In the genomic region with DNA sequence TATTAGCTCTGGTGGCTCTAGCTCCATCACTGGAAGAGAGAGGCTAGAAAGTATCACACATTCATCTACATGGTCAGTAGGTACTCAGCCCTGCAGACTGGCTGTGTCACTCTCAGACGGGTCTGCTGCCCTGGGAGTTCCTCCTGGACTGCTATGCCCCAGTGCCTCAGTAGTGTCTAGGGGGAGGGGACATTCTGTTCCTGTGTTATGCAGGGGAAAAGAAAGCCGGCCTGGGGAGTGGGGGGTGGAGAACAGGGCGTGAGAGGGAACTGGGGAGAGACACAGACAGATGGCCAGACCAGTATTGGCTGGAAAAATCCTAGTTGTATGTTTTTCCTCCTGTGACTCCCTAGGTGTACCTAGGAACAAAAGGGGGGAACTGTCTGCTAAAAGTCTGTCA, we compare ENCODE assay signal across 14 mouse cellular contexts. TPM values are rescaled to one million over a fixed set of nuclear protein-coding genes. Genes with fewer than 3 reads are reported as not detected.
DNase-seq lines count a peak whose midpoint lies in the region; ATAC-seq and TF ChIP-seq lines count a peak whose summit lies in the region.
"Had no signal": no experiment of that assay in that cellular context is flagged by ENCODE, and none has a peak within 500 bp of the region (broad histone marks: within the 10 kb centered on the region; RNA-seq: fewer than 3 reads in every experiment).

No protein-coding gene starts in this region.

- peaks cover 42% of the 10 kb centered on the region for H3K4me1 ChIP-seq in hindbrain, embryonic 10.5 days (replicated peaks)
- peaks cover 10% of the 10 kb centered on the region for H3K4me1 ChIP-seq in hindbrain, embryonic 14.5 days (replicated peaks; ENCODE audit: control insufficient read depth, insufficient read depth, low read length)
- peaks cover 25% of the 10 kb centered on the region for H3K4me1 ChIP-seq in stomach, embryonic 16.5 days (ENCODE audit: control insufficient read depth, insufficient read depth, low read length)
- no peaks in the 10 kb centered on the region; the same call in 1 of the 2 replicates for H3K4me1 ChIP-seq in stomach, postnatal 0 days (replicated peaks; ENCODE audit: control insufficient read depth, insufficient read depth)
- H3K4me1 ChIP-seq in hindbrain, embryonic 13.5 days (replicated peaks), result peaks cover 32% of the 10 kb centered on the region

- H3K36me3 ChIP-seq in hindbrain, embryonic 10.5 days, result no peaks in the 10 kb centered on the region
- no peaks in the 10 kb centered on the region for H3K36me3 ChIP-seq in hindbrain, embryonic 14.5 days (replicated peaks; ENCODE audit: control insufficient read depth, insufficient read depth)
- H3K36me3 ChIP-seq in stomach, embryonic 16.5 days (ENCODE audit: control insufficient read depth, insufficient read depth, low read length), result no peaks in the 10 kb centered on the region
- H3K36me3 ChIP-seq in stomach, postnatal 0 days (ENCODE audit: control insufficient read depth, insufficient read depth, low read length), result no peaks in the 10 kb centered on the region
- no peaks in the 10 kb centered on the region for H3K36me3 ChIP-seq in hindbrain, embryonic 13.5 days

- H3K9ac ChIP-seq in hindbrain, embryonic 14.5 days, result no peak overlapping the region
- 0 out of 2 replicates have a peak overlapping the region, but pooled peaks have one; percentile 33 for H3K9ac ChIP-seq in stomach, embryonic 16.5 days (ENCODE audit: low read length)
- H3K9ac ChIP-seq in stomach, postnatal 0 days (ENCODE audit: low read length), result no peak overlapping the region
- peak overlapping the region; percentile 40; the same call in 1 of the 2 replicates for H3K9ac ChIP-seq in hindbrain, embryonic 13.5 days

- TF ChIP-seq CTCF in stomach, postnatal 0 days (IDR thresholded peaks at IDR 0.05; ENCODE audit: low read depth), result no peak

- TF ChIP-seq EP300 in stomach, postnatal 0 days (optimal IDR thresholded peaks at IDR 0.05), result no peak

- no peak overlapping the region for H3K4me2 ChIP-seq in hindbrain, embryonic 14.5 days (replicated peaks)
- no peak overlapping the region for H3K4me2 ChIP-seq in stomach, embryonic 16.5 days (ENCODE audit: low read depth, low read length)
- H3K4me2 ChIP-seq in stomach, postnatal 0 days (replicated peaks; ENCODE audit: low read depth), result no peak overlapping the region
- H3K4me2 ChIP-seq in hindbrain, embryonic 13.5 days, result no peak overlapping the region

- WGBS in hindbrain, embryonic 10.5 days, result 11% methylated on average over 3 of the region's 3 CpGs
- WGBS in hindbrain, embryonic 14.5 days, result 12% methylated on average over 3 of the region's 3 CpGs
- 38% methylated on average over 3 of the region's 3 CpGs for WGBS in stomach, embryonic 16.5 days
- 46% methylated on average over 3 of the region's 3 CpGs for WGBS in stomach, postnatal 0 days
- 5% methylated on average over 3 of the region's 3 CpGs for WGBS in hindbrain, embryonic 13.5 days

- H3K27ac ChIP-seq in hindbrain, embryonic 10.5 days, result peak overlapping the region; percentile 84
- no peak overlapping the region for H3K27ac ChIP-seq in hindbrain, embryonic 14.5 days
- no peak overlapping the region for H3K27ac ChIP-seq in stomach, embryonic 16.5 days (ENCODE audit: low read length)
- H3K27ac ChIP-seq in stomach, postnatal 0 days (replicated peaks), result no peak overlapping the region
- no peak overlapping the region for H3K27ac ChIP-seq in hindbrain, embryonic 13.5 days
- H3K27ac ChIP-seq: left cerebral cortex, adult 2 months; macrophage had no signal

- no peak overlapping the region for H3K4me3 ChIP-seq in hindbrain, embryonic 10.5 days
- H3K4me3 ChIP-seq in hindbrain, embryonic 14.5 days (replicated peaks; ENCODE audit: low read length), result no peak overlapping the region
- H3K4me3 ChIP-seq in stomach, embryonic 16.5 days (replicated peaks; ENCODE audit: low read length), result no peak overlapping the region
- no peak overlapping the region for H3K4me3 ChIP-seq in stomach, postnatal 0 days (ENCODE audit: low read depth, low read length)
- H3K4me3 ChIP-seq in hindbrain, embryonic 13.5 days, result no peak overlapping the region
- H3K4me3 ChIP-seq: left cerebral cortex, adult 2 months had no signal

- no peaks in the 10 kb centered on the region for H3K9me3 ChIP-seq in hindbrain, embryonic 10.5 days
- no peaks in the 10 kb centered on the region for H3K9me3 ChIP-seq in hindbrain, embryonic 14.5 days (ENCODE audit: control insufficient read depth, low read length)
- no peaks in the 10 kb centered on the region for H3K9me3 ChIP-seq in stomach, embryonic 16.5 days (replicated peaks; ENCODE audit: control insufficient read depth, low read length)
- no peaks in the 10 kb centered on the region for H3K9me3 ChIP-seq in stomach, postnatal 0 days (ENCODE audit: control insufficient read depth, low read length)
- no peaks in the 10 kb centered on the region for H3K9me3 ChIP-seq in hindbrain, embryonic 13.5 days

- DNase-seq in hindbrain, embryonic 10.5 days (ENCODE audit: low spot score), result no peak
- DNase-seq in hindbrain, embryonic 14.5 days (ENCODE audit: low spot score), result no peak
- no peak for DNase-seq in stomach, postnatal 0 days (ENCODE audit: low spot score)
- no peak for DNase-seq in adipocyte (ENCODE audit: low spot score)
- DNase-seq in left cerebral cortex, adult 8-10 months (ENCODE audit: low spot score in 2 of 2), result no peak
- DNase-seq: adrenal gland, adult 2 months; spleen, adult 18-20 months had no signal

- ATAC-seq in hindbrain, embryonic 14.5 days (ENCODE audit: low FRiP score), result no peak
- no peak for ATAC-seq in stomach, embryonic 16.5 days (ENCODE audit: insufficient read depth, low FRiP score)
- ATAC-seq in stomach, postnatal 0 days (ENCODE audit: low FRiP score, low TSS enrichment), result no peak
- ATAC-seq in hindbrain, embryonic 13.5 days (ENCODE audit: low FRiP score), result no peak

- H3K27me3 ChIP-seq in hindbrain, embryonic 10.5 days (ENCODE audit: insufficient read depth, poor library complexity, severe bottlenecking), result peaks cover 4% of the 10 kb centered on the region; the same call in 1 of the 2 replicates
- no peaks in the 10 kb centered on the region for H3K27me3 ChIP-seq in hindbrain, embryonic 14.5 days (ENCODE audit: control insufficient read depth, insufficient read depth, low read length)
- no peaks in the 10 kb centered on the region for H3K27me3 ChIP-seq in stomach, embryonic 16.5 days (ENCODE audit: control insufficient read depth, insufficient read depth, low read length)
- H3K27me3 ChIP-seq in stomach, postnatal 0 days (ENCODE audit: control insufficient read depth, insufficient read depth, low read length), result no peaks in the 10 kb centered on the region
- H3K27me3 ChIP-seq in hindbrain, embryonic 13.5 days, result no peaks in the 10 kb centered on the region

RNA-seq across cellular contexts. Expression of a gene that starts 7.1 kb away (rescaled TPM):
- polyA plus RNA-seq in hindbrain, embryonic 10.5 days (2016; fragmentation: Nextera tagmentation; extraction: Ambion mirVana), result 100.0 and 117 TPM in 2 replicates
- 26.3 and 29.0 TPM in 2 replicates for polyA plus RNA-seq in hindbrain, embryonic 14.5 days (2014; fragmentation: Nextera tagmentation; extraction: Ambion mirVana)
- polyA plus RNA-seq in stomach, embryonic 16.5 days (2015; fragmentation: Nextera tagmentation; extraction: Ambion mirVana), result 98.5 and 110 TPM in 2 replicates
- polyA plus RNA-seq in stomach, postnatal 0 days (2015; fragmentation: Nextera tagmentation; extraction: Ambion mirVana), result 85.9 and 96.8 TPM in 2 replicates
- polyA plus RNA-seq in hindbrain, embryonic 13.5 days (2015; fragmentation: Nextera tagmentation; extraction: Ambion mirVana), result 57.4 and 63.4 TPM in 2 replicates
- 10 to 100 TPM; 11.3 to 21.4 (median 12.1) TPM for total RNA-seq in left cerebral cortex, adult 8-10 months (2022)

RNA-seq across cellular contexts. Expression of a gene that starts 25.0 kb away (rescaled TPM):
- not detected in 2 replicates for polyA plus RNA-seq in hindbrain, embryonic 10.5 days (2016; fragmentation: Nextera tagmentation; extraction: Ambion mirVana)
- polyA plus RNA-seq in hindbrain, embryonic 14.5 days (2014; fragmentation: Nextera tagmentation; extraction: Ambion mirVana), result 0.20 and 0.23 TPM in 2 replicates
- 4.8 and 8.4 TPM in 2 replicates for polyA plus RNA-seq in stomach, embryonic 16.5 days (2015; fragmentation: Nextera tagmentation; extraction: Ambion mirVana)
- 38.5 and 45.1 TPM in 2 replicates for polyA plus RNA-seq in stomach, postnatal 0 days (2015; fragmentation: Nextera tagmentation; extraction: Ambion mirVana)
- polyA plus RNA-seq in hindbrain, embryonic 13.5 days (2015; fragmentation: Nextera tagmentation; extraction: Ambion mirVana), result 0.30 and 0.35 TPM in 2 replicates
- under 1 TPM in 1 of 4 experiments, not detected in 3; 0.19 TPM for total RNA-seq in left cerebral cortex, adult 8-10 months (2022)
- total RNA-seq: adrenal gland, adult 2 months; left cerebral cortex, adult 2 months had no signal
- polyA plus RNA-seq: cerebellum, adult 2 months; kidney, adult 2 months; macrophage had no signal

RNA-seq across cellular contexts. Expression of a gene that starts 49.0 kb away (rescaled TPM):
- 3.6 and 9.8 TPM in 2 replicates for polyA plus RNA-seq in hindbrain, embryonic 10.5 days (2016; fragmentation: Nextera tagmentation; extraction: Ambion mirVana)
- polyA plus RNA-seq in hindbrain, embryonic 14.5 days (2014; fragmentation: Nextera tagmentation; extraction: Ambion mirVana), result 5.3 and 6.2 TPM in 2 replicates
- polyA plus RNA-seq in stomach, embryonic 16.5 days (2015; fragmentation: Nextera tagmentation; extraction: Ambion mirVana), result 12.3 and 13.1 TPM in 2 replicates
- polyA plus RNA-seq in stomach, postnatal 0 days (2015; fragmentation: Nextera tagmentation; extraction: Ambion mirVana), result 7.9 and 9.0 TPM in 2 replicates
- 7.3 and 7.6 TPM in 2 replicates for polyA plus RNA-seq in hindbrain, embryonic 13.5 days (2015; fragmentation: Nextera tagmentation; extraction: Ambion mirVana)
- 10 to 100 TPM; 15.9 to 22.2 (median 20.9) TPM for total RNA-seq in left cerebral cortex, adult 8-10 months (2022)
- total RNA-seq: ES-E14 had no signal
- polyA plus RNA-seq: macrophage had no signal

Comparison
In these comparisons a context has a peak if more than half of its experiments do, and no peak if none do; other contexts are left out.
1. H3K9ac ChIP-seq: peak in stomach, embryonic 16.5 days (single experiment) and hindbrain, embryonic 13.5 days (single experiment); none in hindbrain, embryonic 14.5 days (single experiment) and stomach, postnatal 0 days (single experiment).